Mouse (Mus musculus) cerebellum, adult 11 months (tissue): ENCODE results near the gene Cldn3.
A peak's percentile ranks its signal among the peaks of the same experiment; 100 is the strongest.
"Not testable (repeated sequence)": the region's sequence is repeated elsewhere in the genome, so short reads cannot be mapped to it uniquely, and the experiment has no call there.

Experiments used
- DNase-seq: peaks from one replicate; pipeline ENCODE4 v3.0.0; 2022

Cldn3 gene

GRCm38 (mm10) chr5:134985633-134986297 lies at the start of gene Cldn3:
Gene Cldn3 (plus strand): TSS chr5:134986214.
- DNase-seq, result no peak

DNA sequence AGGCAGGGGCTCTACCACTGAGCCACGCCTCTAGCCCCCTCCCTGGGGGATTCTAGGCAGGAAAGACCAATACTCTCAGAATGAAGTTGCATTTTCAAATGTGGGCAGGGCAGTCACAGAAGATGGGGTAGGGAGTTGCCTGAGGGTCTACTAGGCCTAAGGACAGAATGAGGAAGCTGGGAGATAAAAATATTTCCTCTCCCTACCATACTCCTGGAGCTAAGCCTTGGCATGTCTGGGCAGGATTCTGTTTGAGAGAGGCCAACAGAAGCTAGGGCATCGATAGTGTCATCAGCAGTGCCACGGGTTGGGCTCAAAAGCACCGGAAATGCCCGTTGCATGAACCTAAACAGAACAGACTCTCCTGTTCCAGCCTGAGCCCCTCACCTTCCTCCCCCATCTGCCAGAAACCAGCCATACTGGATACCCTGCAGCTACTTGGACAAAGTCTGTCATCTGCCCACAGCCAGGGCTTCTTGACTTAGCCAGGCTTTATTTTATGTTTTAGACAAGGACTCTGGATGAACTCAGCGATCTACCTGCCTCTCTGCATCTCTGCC lies 49.3 kb upstream of the Cldn3 start:
- DNase-seq, result no peak

DNA sequence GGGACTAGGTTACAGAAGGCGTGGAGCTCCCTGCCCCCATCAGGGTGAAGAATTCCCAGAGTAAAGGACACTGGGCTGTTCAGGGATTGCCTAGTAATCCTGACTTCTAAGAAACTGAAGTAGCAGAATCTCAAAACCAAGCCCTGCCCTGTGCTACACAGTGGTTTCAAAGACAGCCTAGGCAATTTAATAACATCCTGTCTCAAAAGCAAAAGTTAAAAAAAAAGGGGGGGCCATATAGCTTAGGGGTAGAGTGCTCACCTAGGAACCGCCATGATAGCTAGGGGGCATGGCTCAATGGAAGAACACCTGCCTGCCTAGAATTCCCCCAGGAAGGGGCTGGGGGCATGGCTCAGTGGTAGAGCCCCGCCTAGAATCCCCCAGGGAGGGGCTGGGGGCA lies 46.9 kb upstream of the Cldn3 start:
- DNase-seq, result no peak

DNA sequence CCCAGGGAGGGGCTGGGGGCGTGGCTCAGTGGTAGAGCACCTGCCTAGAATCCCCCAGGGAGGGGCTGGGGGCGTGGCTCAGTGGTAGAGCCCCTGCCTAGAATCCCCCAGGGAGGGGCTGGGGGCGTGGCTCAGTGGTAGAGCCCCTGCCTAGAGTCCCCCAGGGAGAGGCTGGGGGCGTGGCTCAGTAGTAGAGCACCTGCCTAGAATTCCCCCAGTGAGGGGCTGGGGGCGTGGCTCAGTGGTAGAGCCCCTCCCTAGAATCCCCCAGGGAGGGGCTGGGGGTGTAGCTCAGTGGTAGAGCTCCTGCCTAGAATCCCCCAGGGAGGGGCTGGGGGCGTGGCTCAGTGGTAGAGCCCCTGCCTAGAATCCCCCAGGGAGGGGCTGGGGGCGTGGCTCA lies 46.5 kb upstream of the Cldn3 start:
- DNase-seq, result not testable (repeated sequence)

DNA sequence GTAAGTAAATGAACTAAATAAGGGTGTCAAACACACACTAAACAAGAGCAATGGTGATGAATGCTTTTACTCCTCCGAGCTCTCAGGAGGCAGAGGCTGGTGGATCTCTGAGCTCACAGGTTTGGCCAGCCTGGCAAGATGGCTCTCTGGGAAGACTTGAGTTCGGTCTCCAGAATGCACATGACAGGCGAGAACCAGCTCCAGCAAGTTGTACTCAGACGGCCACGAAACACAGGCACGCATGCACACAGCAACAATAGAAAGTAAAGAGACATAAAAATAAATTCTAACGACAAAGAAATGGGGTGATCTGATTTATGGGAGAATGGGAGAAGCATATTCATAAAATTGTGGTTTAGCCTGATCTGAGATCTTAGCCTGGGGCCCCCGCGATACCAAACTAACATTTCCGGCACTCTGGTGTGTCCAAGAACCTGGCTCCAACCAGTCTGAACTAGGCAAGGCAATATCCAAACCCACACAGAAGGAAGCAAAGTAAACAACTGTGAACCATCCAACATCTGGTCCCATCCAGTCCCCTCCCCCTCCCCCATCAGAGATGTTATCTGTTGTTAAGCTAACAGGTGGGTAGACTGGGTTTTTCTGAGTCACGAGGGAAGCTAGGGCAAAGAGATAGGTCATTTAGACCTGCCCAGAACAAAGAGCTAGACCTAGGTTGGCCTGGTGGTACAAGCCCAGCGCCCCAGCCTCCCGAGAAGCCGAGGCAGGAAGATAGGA lies 44.4 kb upstream of the Cldn3 start:
- no peak for DNase-seq

DNA sequence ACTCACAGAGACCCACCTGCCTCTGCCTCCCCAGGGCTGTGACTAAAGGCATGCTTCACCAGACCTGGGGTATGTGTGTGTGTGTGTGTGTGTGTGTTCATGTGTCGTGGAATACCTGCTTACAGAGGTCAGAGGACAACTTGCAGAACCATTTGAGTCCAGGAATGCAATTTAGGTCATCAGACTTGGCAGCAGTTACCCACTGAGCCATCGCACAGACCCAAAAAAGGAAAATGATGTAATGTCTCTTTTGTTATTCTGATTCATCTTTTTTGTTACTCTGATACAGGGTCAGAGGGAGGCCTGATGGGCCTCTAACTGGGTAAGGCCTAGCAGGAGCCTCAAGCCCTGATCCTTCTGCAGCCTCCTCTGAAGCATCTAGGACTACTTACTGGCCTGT lies 43.3 kb upstream of the Cldn3 start:
- no peak for DNase-seq

GRCm38 (mm10) chr5:134944179-134944578 lies 41.8 kb upstream of the Cldn3 start:
- no peak for DNase-seq

DNA sequence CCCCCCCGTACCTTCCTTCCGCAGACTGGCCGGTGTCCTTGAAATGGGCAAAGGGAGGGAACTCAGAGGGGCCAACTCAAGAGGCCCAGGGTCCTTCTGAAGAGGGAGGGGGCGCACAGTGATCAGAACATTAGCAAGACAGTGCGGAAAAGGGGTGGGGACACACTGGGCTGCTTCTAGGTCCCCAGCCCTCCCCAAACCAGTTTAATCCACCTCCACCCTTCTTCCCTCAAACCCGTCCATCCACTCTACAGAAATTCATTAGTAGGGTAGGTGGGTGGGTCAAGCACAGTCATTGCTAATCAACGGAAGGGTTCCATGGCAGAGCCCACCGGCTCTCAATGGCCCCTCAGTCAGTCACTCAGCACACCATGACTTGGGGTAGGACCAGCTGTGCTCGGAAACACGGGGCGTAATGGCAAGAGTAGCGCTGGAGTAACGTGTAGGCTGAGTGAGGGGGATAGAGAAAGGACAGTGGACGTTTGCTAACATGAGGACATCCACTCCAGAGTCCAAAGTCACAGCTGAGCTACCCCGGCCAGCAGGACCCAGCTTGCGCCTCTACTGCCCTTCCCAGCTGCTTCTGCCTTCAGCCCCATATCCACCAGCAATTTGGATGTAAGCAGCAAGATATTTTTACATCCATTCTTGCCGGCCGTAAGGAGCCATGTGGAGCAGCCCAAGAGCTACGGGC lies 40.6 kb upstream of the Cldn3 start:
- DNase-seq, result no peak

DNA sequence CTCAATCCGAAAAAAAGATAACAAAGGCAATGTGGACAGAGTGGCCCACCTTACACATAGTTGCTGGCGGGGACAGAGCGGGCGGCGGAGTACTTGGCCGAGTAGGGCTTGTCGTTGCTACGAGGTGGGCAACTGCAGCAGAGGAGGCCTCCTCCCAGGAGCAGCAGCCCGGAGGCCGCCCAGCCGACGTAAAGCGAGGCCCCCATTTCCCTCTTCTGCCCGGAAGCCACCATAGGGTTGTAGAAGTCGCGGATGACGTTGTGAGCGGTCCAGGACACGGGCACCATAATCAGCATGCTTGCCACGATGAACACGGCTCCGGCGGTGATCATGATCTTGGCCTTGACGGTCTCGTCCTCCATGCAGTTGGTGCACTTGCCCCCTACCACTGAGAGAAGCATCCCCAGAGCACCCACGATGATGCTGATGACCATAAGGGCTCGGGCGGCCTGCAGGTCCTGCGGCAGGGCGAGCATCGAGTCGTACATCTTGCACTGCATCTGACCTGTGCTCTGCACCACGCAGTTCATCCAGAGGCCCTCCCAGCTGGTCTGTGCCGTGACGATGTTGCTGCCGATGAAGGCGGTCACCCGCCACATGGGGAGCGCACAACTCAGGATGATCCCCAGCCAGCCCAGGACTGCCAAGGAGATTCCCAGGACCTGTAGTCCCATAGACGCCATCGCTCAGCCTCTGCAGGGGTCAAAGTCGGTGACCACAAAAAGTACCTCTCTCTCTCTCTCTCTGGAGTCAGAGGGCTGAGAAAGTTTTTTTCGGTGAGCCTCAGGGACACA lies 39.8 kb upstream of the Cldn3 start:
- DNase-seq, result no peak

GRCm38 (mm10) chr5:134946857-134947255 lies 39.2 kb upstream of the Cldn3 start, which contains the start of gene Cldn4:
Gene Cldn4 (minus strand): TSS chr5:134946934.
- no peak for DNase-seq

- no peak for DNase-seq
Observed at GRCm38 (mm10) chr5:134947420-134948084, 38.5 kb upstream of the Cldn3 start.

GRCm38 (mm10) chr5:134948085-134948439 lies 38.0 kb upstream of the Cldn3 start:
- no peak for DNase-seq

DNA sequence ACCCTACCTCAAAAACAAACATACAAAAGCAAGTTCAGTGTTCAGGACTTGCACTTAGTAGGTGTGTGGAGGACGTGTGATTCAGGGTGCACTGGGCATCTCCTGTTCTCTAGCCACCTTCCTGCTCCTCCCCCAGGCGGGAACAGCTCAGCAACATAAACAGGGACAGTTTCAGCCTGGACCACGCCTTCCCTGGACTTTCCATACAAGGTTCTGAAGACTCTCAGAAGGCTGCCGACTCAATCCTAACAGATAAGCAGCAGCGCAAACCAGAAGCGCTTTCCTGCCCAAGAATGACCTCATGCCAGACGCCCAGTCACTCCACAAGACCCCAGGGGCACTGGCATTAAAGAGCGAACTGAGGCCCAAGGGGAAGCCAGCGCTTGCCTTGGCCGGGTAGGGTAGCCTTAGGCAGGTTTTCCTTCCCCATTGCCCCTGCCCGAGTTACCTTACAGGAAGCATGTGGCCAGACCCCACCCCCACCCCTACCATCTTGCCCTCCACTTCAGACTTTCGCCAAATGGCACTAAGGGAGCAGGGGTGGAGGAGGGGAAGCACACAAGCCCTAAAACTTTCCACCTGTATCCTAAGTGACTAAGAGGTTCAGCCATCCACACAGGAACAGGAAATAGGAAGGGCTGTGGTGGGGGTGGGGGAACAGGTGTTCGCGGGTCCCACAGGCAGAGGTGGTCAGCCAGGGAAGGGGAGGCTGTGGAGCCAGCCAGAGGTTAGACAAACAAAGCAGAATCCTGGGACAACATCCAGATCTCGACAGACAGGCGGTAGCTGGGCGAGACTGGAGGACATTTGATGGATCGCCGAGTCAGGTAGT lies 34.7 kb upstream of the Cldn3 start:
- DNase-seq, result no peak

GRCm38 (mm10) chr5:134955491-134955890 lies 30.5 kb upstream of the Cldn3 start:
- DNase-seq, result no peak

DNA sequence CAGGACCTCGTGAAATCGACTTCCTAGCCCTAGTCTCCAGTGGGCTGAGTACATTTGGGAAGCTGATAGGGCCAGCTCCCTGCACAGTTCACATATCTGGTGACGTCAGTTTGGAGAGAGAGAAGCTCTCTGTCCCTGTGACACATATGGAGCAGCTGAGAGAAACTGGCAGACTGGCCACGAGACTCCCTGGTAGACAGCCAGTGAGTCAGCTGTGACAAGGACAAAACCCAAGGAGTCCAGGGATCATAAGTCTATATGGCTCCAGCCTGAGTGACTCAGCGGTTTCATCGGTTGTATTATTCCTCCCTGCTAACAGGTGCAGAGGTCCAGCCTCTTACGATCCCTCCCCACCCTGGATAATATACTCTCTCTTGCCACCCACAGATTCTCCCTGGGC lies 26.9 kb upstream of the Cldn3 start:
- DNase-seq, result no peak

DNA sequence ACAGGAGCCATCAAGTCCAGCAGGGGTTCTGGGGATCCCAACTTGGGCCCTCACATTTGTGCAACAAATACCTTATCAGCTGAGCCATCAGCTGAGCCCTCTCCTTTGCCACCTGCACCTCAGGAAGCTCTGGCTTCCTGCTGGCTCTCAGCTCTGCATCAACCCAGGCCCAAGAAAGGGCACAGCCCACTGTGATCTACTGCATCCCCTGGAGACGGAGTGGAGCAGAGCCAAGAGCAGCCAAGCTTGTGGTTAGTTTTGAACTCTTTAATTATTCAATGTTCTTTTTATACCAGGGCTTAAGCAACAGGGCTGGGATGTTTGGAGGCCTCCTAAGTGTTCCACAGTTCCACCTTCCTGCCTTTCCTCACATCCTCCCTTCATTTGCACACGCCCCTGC lies 25.6 kb upstream of the Cldn3 start:
- no peak for DNase-seq

GRCm38 (mm10) chr5:134961519-134961918 lies 24.5 kb upstream of the Cldn3 start:
- DNase-seq, result no peak

GRCm38 (mm10) chr5:134963546-134963945 lies 22.5 kb upstream of the Cldn3 start:
- no peak for DNase-seq

- DNase-seq, result not testable (repeated sequence)
Observed at GRCm38 (mm10) chr5:134964655-134965054, 21.4 kb upstream of the Cldn3 start.

- DNase-seq, result peak; percentile 41
Observed at GRCm38 (mm10) chr5:134965473-134965851, 20.6 kb upstream of the Cldn3 start.
